Mouse (Mus musculus): ENCODE data around the gene Ccr4.

GRCm38 (mm10) chr9:114452418-114452817, 52.3 kb downstream of the Ccr4 start:
- TF ChIP-seq POLR2A (IDR thresholded peaks at IDR 0.05; ENCODE audit: control insufficient read depth, extremely low read depth, insufficient read depth, low read length, poor library complexity) (no peak), CTCF (IDR thresholded peaks at IDR 0.05; ENCODE audit: borderline replicate concordance, control insufficient read depth, extremely low read depth, insufficient read depth, low read length, poor library complexity) (no peak)
